Mouse (Mus musculus) ES-Bruce4 (cell line): Measurements from ENCODE around the gene Zdbf2.

Experiments used
- CTCF ChIP-seq: IDR thresholded peaks from one replicate; pipeline ENCODE4 v1.8.1; 2011; ENCODE audit warnings: low read depth, low read length
- POLR2A ChIP-seq: IDR thresholded peaks from one replicate; pipeline ENCODE4 v1.8.1; 2011; ENCODE audit warnings: low read length; ENCODE audit not compliant: insufficient read depth

DNA sequence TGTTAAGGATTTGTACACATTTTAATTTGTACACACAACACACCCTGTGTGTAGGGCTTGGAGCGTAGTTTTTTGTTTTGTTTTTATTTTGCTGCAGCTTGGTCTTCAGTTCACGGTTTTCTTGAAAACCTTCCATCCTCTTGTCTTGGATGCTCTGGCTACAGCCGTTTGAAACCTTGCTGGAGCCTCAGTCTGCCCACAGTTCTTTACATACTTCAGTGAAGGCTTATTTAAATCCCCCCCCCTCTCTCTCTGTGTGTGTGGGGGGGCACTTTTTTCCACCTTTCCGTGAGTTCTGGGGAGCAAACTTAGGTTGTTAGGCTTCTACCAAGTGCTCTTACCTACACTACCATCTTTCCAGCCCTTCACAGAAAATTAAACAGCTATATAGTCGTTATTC, 19.8 kb upstream of the Zdbf2 start:
- TF ChIP-seq CTCF = no peak
- TF ChIP-seq POLR2A = no peak
